Mouse (Mus musculus) heart, embryonic 13.5 days (tissue): Measurements from ENCODE around the gene Ttc41. TPM values are rescaled to one million over a fixed set of nuclear protein-coding genes. Genes with fewer than 3 reads are reported as not detected.
A peak's percentile ranks its signal among the peaks of the same experiment; 100 is the strongest.

Source experiments
- ATAC-seq: fragments of 200-750 bp; cut with Nextera tagmentation; 2 replicates; pipeline ENCODE4 v1.8.0; 2017; ENCODE audit warnings: moderate TSS enrichment; ENCODE audit not compliant: insufficient number of reproducible peaks, low FRiP score, low TSS enrichment; ENCODE audit errors: extremely low read depth
- H3K27ac ChIP-seq: fragments of 300-500 bp; sonication (generic); replicated peaks from 2 replicates; pipeline ENCODE4 v1.5.1; 2015; ENCODE audit warnings: moderate library complexity, mild to moderate bottlenecking, inconsistent platforms
- H3K27me3 ChIP-seq: fragments of 300-500 bp; sonication (generic); replicated peaks from 2 replicates; pipeline ENCODE4 v1.6.1; 2015; ENCODE audit warnings: mild to moderate bottlenecking, inconsistent platforms
- H3K36me3 ChIP-seq: fragments of 300-500 bp; sonication (generic); 2 replicates; pipeline ENCODE4 v1.6.1; 2015; ENCODE audit warnings: mild to moderate bottlenecking, inconsistent platforms
- H3K4me1 ChIP-seq: fragments of 300-500 bp; sonication (generic); 2 replicates; pipeline ENCODE4 v1.6.1; 2015; ENCODE audit warnings: inconsistent platforms
- H3K4me2 ChIP-seq: fragments of 300-500 bp; sonication (generic); 2 replicates; pipeline ENCODE4 v1.6.1; 2015; ENCODE audit warnings: inconsistent platforms, mild to moderate bottlenecking, moderate library complexity
- H3K4me3 ChIP-seq: fragments of 300-500 bp; sonication (generic); 2 replicates; pipeline ENCODE4 v1.5.1; 2015; ENCODE audit warnings: moderate library complexity, mild to moderate bottlenecking, inconsistent platforms
- H3K9ac ChIP-seq: fragments of 300-500 bp; sonication (generic); 2 replicates; pipeline ENCODE4 v1.6.1; 2015; ENCODE audit warnings: inconsistent platforms, mild to moderate bottlenecking, moderate library complexity
- H3K9me3 ChIP-seq: fragments of 300-500 bp; sonication (generic); 2 replicates; pipeline ENCODE4 v1.6.1; 2016; ENCODE audit warnings: inconsistent platforms
- WGBS: fragments of 180-500 bp; shearing (Covaris S2); methylation state at CpG from one replicate; pipeline ENCODE4 v1.1.7; 2015; ENCODE audit warnings: mixed read lengths; 5-methylcytosine and 5-hydroxymethylcytosine counted together
- polyA plus RNA-seq: library from polyadenylated mRNA; unstranded; fragments of >200 nt; fragmentation: Nextera tagmentation; extraction: Ambion mirVana; gene quantifications from 2 replicates; pipeline ENCODE4 v1.2.1, GENCODE M21; 2015

Gene Ttc41
- polyA plus RNA-seq, 1 experiment from 2014 or later: 2.1 TPM

DNA sequence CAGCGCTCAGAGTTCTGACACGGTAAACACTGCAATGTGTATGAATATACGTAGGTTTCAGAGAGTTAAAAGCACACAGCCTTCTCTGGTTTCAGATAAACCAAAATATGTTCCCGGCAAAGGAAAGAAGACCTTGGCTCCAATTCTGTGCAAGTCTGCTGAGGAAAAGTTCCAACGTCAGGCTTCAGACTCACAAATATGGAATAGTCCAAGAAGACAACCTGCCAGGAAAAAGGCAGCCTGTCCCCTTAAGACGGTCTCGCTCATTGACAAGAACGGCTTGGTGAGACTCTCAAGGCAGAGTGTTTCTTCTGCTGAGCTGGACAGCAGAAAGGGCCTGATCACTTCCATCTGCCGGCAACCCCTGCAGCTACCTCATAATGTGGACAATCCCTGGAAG lies 70.7 kb downstream of the Ttc41 start:
- H3K4me1 ChIP-seq: peaks cover 33% of the 10 kb centered on the region
- H3K36me3 ChIP-seq: no peaks in the 10 kb centered on the region
- H3K27me3 ChIP-seq: no peaks in the 10 kb centered on the region
- no peaks in the 10 kb centered on the region for H3K9me3 ChIP-seq
- H3K27ac ChIP-seq: no peak overlapping the region
- no peak overlapping the region for H3K4me2 ChIP-seq
- WGBS: 69% methylated on average over 9 of the region's 9 CpGs
- H3K9ac ChIP-seq: no peak overlapping the region
- no peak overlapping the region for H3K4me3 ChIP-seq
- ATAC-seq: no peak

DNA sequence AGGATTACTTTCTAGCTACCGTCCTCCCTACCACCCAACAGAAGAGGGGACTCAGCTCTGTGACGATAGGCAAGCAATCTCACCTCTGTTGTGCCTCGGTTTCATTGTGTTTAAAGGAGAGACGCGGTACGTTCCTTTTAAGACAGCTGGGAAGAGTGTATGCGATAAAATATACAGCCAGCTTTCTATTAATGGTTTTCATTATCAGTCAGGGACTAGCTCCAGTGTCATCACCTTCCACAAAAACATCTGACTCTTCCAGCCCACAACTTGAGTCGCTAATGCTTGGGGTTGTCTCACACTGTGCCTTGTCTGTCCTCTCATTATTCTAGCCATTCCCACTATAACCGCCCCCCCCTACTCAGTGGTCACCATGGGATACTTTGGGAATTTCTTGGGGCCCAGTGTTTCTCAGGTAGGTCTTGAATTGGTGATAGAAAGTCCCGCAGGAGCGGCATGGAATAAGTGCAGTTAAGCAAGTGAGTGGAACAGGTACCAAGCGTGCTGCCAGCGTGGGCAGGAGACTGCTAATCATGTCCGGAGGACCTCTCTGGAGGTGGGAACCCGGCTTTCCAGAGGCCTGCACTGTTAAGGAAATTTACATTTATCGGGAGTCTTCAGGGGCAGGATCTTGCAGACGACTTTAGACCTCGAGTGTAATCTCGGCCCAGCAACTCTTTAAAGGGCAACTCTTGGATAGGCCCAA lies 72.2 kb downstream of the Ttc41 start:
- H3K4me1 ChIP-seq: peaks cover 44% of the 10 kb centered on the region
- ATAC-seq: no peak
- H3K36me3 ChIP-seq: no peaks in the 10 kb centered on the region
- H3K4me3 ChIP-seq: peak overlapping the region; percentile 84
- 15% methylated on average over 19 of the region's 19 CpGs for WGBS
- peak overlapping the region; percentile 90 for H3K27ac ChIP-seq
- H3K4me2 ChIP-seq: peak overlapping the region; percentile 95
- no peaks in the 10 kb centered on the region for H3K27me3 ChIP-seq
- no peaks in the 10 kb centered on the region for H3K9me3 ChIP-seq
- peak overlapping the region; percentile 92 for H3K9ac ChIP-seq

DNA sequence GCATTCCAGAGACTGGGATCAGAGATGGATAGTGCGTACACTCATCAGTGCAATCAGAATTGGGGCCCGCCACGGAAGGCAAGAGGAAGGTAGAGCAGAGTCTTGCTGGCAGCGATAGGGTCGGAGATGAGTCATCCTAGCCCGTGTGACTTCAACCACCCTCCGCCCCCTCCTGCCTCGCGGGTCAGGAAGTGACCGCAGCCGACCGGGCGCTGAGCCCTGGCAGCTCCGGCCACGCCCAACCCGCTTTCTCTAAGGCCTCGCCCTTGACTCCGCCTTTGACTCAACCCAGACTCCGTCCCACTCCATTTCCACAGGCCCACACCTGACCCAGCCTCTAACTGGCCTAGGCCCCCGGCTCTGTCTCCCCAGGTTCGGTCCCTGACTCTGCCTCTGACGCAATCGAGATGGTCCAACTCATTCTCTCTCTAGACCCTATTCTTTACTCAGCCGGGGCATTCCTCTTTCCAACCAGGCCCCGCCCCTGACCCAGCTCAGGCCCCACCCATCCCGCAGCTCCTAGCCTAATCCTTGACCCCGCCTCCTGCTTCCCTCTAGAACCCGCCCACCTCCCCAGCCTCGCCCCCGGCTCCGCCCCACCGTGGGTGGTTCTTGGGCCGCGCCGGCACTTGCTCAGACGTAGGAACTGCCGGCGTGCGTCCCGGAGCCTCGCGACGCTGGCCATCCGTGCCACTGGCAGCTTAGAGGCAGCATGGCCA lies 72.9 kb downstream of the Ttc41 start, which contains the start of gene Nt5dc3:
Gene Nt5dc3 (plus strand): TSS at position 608 of the 719 bp plus-strand sequence.
- Histone ChIP-seq H3K36me3 (no peaks in the 10 kb centered on the region), H3K27me3 (no peaks in the 10 kb centered on the region), H3K27ac (peak within 1 kb of the TSS; percentile 90), H3K9ac (peak within 1 kb of the TSS; percentile 92), H3K9me3 (no peaks in the 10 kb centered on the region), H3K4me1 (peaks cover 50% of the 10 kb centered on the region), H3K4me3 (peak within 1 kb of the TSS; percentile 84), H3K4me2 (peak within 1 kb of the TSS; percentile 95)
- WGBS: under 1% methylated on average over 44 of the region's 44 CpGs
- peak; percentile 95 for ATAC-seq

DNA sequence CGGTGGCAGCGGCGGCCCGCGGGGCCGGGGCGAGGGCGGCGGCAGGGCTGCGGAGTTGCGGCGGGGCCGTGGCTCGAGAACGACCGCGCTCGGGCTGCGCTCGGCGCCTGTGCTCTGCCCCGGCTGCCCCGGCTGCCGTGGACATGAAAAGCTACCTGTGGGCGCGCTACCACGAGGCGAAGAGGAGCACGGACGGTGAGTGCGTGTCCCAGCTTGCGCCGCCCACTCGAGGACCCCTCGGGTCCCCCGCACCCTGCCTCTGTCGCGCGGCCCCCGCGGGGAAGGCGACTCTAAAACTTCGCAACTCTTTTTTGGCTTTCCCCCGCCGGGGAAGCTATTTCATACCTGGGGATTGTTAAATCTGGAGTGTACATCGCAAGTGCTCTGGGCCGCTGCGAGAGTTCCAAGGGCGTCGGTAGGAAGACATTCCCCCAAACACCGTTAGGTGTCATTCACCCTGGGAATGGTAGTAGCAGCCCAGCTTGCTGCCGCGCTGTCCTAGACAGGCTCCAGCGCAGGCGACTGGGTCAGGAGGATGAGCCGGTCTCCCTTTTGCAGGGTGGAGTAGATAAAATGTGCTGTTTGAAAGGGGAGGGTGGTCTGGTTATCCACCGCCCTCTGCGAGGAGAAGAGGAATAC lies 73.6 kb downstream of the Ttc41 start:
- peaks cover 52% of the 10 kb centered on the region for H3K4me1 ChIP-seq
- peak overlapping the region; percentile 84 for H3K4me3 ChIP-seq
- peak; percentile 2; the same call in 1 of the 2 replicates for ATAC-seq
- under 1% methylated on average over 54 of the region's 58 CpGs for WGBS
- H3K9ac ChIP-seq: peak overlapping the region; percentile 92
- no peaks in the 10 kb centered on the region for H3K36me3 ChIP-seq
- H3K9me3 ChIP-seq: no peaks in the 10 kb centered on the region
- H3K4me2 ChIP-seq: peak overlapping the region; percentile 95
- no peaks in the 10 kb centered on the region for H3K27me3 ChIP-seq
- peak overlapping the region; percentile 90 for H3K27ac ChIP-seq

DNA sequence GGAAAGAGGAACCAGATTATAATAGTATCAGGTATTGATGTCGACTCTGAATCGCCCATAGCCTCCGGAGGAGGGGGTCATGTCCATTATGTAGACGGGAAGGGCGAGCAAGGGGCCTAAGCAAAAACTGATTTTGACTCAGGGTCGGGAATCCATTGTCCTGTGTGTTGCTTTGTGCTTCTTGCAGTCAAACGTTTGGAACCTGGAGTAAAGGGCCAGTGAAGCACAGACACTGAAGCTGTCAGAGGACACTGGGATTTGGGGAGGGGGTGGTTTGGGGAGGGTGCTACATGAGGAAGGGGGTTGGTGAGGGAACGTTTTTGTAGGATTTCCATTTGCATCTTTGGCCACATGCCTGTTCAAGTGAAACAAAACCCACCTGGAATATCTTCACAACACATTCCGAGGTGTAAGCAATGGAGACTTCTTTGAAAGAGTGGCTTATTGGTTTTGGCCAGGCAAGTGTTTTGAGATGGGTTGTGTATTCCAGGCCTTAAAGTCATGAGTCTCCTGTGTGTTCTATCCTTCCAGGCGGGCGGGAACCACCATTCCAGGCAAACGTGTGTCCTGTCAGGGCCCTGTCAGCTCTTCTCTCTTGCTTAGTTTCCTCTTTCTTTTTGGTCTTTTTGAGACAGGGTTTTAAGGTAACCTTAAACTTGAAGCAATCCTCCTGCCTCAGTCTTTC lies 74.3 kb downstream of the Ttc41 start:
- 20% methylated on average over 12 of the region's 12 CpGs for WGBS
- peak overlapping the region; percentile 84 for H3K4me3 ChIP-seq
- H3K36me3 ChIP-seq: no peaks in the 10 kb centered on the region
- H3K4me1 ChIP-seq: peaks cover 58% of the 10 kb centered on the region
- H3K27me3 ChIP-seq: no peaks in the 10 kb centered on the region
- H3K27ac ChIP-seq: peak overlapping the region; percentile 90; the same call in 1 of the 2 replicates
- peak overlapping the region; percentile 95 for H3K4me2 ChIP-seq
- no peak for ATAC-seq
- no peaks in the 10 kb centered on the region for H3K9me3 ChIP-seq
- H3K9ac ChIP-seq: peak overlapping the region; percentile 92

DNA sequence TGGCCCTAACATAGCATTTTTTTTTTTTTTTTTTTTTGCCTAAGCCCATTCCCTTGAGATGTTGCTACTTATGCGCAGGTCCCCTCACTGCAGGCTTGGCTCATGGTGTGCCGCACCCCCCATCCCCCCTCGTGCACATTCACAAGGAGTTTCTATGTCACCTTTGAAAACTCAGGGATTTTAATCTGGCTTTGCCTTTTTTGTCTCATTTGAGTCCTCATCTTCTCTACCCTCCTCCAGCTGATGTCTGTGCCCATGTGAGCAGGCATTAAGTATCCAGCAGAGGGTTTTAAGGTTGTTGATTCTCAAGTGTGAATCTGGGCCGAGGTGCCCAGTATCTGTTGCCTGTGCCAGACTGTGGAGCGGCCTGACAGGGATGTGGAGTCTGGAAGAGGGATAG lies 76.0 kb downstream of the Ttc41 start:
- ATAC-seq: no peak
- Histone ChIP-seq H3K4me1 (peaks cover 62% of the 10 kb centered on the region), H3K9me3 (no peaks in the 10 kb centered on the region), H3K27me3 (no peaks in the 10 kb centered on the region), H3K36me3 (no peaks in the 10 kb centered on the region), H3K4me2 (no peak overlapping the region), H3K4me3 (no peak overlapping the region), H3K27ac (no peak overlapping the region), H3K9ac (no peak overlapping the region; the same call in 1 of the 2 replicates)
- WGBS: 47% methylated on average over 5 of the region's 5 CpGs

DNA sequence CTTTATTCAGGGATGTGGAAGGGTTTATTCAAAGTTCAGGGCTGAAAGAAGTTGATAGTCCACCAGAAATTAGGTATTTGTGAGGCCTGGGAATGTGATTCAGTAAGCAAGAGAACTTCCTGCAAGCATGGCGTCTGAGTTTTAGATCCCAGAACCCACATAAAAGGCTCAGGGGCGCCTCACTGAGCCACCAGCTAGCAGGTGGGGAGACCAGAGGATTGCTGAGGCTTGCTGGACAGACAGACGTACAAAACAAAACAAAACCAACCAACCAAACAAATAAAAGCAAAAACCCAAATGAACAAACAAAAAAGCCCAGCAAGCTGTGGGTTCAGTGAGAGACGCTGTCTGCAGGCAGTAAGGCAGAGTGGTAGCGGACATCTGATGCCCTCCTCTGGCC lies 77.0 kb downstream of the Ttc41 start:
- H3K9me3 ChIP-seq: no peaks in the 10 kb centered on the region
- peaks cover 54% of the 10 kb centered on the region for H3K4me1 ChIP-seq
- no peak overlapping the region for H3K4me2 ChIP-seq
- H3K27ac ChIP-seq: no peak overlapping the region; the same call in 1 of the 2 replicates
- no peaks in the 10 kb centered on the region for H3K27me3 ChIP-seq
- H3K4me3 ChIP-seq: no peak overlapping the region
- WGBS: 69% methylated on average over 5 of the region's 5 CpGs
- ATAC-seq: no peak
- H3K36me3 ChIP-seq: no peaks in the 10 kb centered on the region
- H3K9ac ChIP-seq: no peak overlapping the region

DNA sequence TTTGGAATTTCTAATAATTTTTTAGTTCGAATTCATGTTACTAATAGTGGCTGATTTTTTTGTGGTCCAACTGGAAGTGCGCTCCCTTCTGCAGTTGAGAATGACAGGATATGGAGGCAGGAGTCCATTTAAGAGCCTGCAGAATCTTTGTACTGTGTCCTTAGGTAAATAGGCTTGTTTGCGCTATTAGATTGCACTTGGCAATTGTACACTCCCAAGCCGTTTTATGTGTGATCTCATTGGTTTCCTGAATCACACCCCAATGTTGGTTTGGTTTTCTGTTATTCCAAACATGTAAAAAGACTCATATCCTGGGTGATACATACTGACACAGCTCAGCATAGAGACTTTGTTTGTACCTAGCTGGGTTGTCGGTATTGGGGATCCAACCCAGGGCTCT lies 78.0 kb downstream of the Ttc41 start:
- WGBS: 86% methylated on average over 5 of the region's 5 CpGs
- Histone ChIP-seq H3K27ac (no peak overlapping the region), H3K9ac (no peak overlapping the region), H3K4me2 (no peak overlapping the region), H3K4me1 (peaks cover 55% of the 10 kb centered on the region), H3K36me3 (no peaks in the 10 kb centered on the region), H3K4me3 (no peak overlapping the region), H3K9me3 (no peaks in the 10 kb centered on the region), H3K27me3 (no peaks in the 10 kb centered on the region)
- no peak for ATAC-seq

DNA sequence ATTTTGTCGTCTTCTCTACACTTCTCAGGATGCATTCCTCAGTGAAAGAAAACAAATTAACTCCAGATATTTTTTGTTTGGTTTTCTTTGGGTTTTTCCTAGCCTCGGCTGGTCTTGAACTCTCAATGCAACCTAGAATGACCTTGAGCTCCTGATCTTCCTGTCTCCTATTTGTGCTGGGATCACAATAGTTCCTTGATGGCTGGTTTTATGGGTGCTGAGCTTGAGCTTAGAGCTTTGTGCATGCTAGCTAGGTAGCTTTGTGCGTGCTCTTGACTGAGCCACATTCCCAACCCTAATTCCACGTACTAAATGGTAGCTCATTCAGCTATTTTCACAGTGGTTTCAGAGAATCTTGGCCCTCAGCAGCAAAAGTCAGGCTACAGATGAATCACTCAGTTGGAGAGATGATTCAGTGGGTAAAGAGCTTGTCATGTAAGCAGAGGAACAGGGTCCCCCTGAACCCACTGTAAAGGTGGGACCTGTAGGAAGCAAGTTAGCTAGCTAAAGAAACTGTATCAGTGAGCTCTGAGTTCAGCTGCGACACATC lies 78.6 kb downstream of the Ttc41 start:
- no peak for ATAC-seq
- Histone ChIP-seq H3K9me3 (no peaks in the 10 kb centered on the region), H3K36me3 (no peaks in the 10 kb centered on the region), H3K27me3 (no peaks in the 10 kb centered on the region), H3K4me1 (peaks cover 55% of the 10 kb centered on the region), H3K4me3 (no peak overlapping the region), H3K9ac (no peak overlapping the region), H3K27ac (no peak overlapping the region), H3K4me2 (no peak overlapping the region)
- WGBS: 83% methylated on average over 5 of the region's 5 CpGs

DNA sequence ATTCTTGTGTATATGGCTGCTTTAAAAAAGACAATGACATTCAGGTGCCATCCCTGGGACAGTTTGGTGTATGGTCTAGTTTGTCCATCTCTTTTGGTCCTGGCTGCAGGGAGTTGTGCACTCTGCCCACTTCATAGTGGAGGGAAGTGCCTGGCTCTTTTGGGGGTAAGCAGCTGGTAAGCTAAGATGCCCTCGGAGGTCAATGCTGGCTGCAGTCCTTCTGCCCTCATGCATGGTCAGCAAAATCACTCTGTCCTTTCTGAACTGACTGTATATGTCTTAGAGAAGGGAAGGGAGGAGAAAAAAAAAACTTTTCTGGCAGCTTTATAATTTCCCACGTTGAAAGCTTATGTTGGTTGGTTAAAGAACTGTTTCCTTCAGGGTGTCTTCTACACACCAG lies 79.8 kb downstream of the Ttc41 start:
- H3K36me3 ChIP-seq: no peaks in the 10 kb centered on the region
- no peak overlapping the region for H3K4me3 ChIP-seq
- H3K4me2 ChIP-seq: no peak overlapping the region
- no peaks in the 10 kb centered on the region for H3K27me3 ChIP-seq
- H3K4me1 ChIP-seq: peaks cover 46% of the 10 kb centered on the region
- no peak overlapping the region for H3K9ac ChIP-seq
- 70% methylated on average over 2 of the region's 2 CpGs for WGBS
- H3K27ac ChIP-seq: no peak overlapping the region
- ATAC-seq: no peak
- H3K9me3 ChIP-seq: no peaks in the 10 kb centered on the region

DNA sequence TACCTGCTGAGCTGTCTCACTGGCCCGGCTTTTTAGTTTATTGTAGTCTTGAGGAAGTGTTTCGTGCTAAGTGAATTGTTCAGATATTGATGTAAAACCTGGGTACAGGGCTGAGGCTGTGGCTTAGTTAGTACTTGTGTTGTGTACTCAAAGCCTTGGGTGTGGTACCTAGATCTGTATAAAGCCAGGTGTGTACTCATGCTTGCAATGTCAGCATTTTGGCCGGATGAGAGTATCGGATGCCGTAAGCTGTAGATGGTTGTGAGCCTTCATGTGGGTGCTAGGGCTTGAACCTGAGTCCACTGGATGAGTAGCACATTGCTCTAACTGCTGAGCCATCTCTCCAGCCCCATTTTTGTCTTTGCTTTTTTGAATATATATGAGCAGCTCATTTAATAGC lies 80.5 kb downstream of the Ttc41 start:
- Histone ChIP-seq H3K4me2 (no peak overlapping the region), H3K9me3 (no peaks in the 10 kb centered on the region), H3K4me1 (peaks cover 41% of the 10 kb centered on the region), H3K9ac (no peak overlapping the region), H3K4me3 (no peak overlapping the region), H3K27me3 (no peaks in the 10 kb centered on the region), H3K36me3 (no peaks in the 10 kb centered on the region), H3K27ac (no peak overlapping the region)
- 97% methylated on average over 5 of the region's 5 CpGs for WGBS
- ATAC-seq: no peak
